Mouse (Mus musculus): ENCODE measurements around the gene Tmem192.
"Not testable (repeated sequence)": the region's sequence is repeated elsewhere in the genome, so short reads cannot be mapped to it uniquely, and the experiment has no call there.

Gene Tmem192

DNA sequence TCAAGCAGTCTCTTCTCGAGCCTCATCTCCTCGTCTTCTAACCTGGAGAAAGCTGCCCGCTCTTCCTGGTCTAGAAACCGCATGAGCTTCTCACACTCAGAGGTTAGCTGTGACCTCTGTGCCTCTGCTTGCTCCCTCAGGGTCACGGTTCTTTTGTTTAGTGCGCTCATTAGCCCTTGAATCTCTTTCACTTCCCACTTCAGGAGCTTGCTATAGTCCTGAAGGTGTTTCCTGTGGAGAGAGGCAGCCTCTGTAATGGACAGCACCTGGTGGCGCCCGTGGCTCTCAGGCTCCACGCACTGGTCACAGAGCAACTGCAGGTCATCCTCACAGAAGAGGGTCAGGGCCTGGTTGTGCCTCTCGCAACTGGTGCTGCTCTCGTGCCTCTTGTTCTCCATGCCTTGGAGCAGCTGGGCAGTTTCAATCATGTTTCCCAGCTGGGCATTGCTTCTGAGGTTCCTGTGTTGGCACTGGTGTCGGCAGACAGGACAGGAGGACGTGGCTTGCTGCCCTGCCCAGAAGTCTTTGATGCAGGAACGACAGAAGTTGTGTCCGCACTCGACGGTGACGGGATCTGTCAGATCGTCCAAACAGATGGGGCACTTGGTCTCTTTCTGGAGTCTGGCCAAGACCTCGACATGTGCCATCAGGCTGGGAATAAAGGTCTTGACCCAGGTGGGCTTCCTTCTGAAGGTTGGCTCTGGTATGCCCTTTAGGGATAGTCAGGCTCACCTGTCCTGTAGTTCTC lies 36.3 kb downstream of the Tmem192 start:
- DNase-seq (ENCODE audit: low spot score), result no peak

DNA sequence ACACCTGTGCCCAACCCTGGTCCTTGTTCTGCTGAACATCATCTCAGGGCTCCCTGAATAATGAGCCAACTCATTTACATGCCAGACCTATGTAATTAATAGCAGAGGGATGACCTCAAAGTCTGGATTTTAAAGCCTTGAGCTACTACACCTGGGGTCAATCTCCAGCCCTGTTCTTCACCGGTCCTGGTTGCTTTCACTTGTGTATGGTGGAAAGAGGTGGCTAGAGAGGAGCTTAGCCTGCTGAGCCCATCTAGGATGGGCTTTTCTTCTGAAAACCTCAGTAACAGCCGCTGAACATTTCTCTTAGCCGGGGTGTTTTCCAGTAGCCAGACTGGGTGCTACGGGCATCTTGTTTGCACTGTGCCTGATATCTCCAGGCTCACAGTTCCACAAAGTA lies 40.7 kb downstream of the Tmem192 start, which contains the start of gene Trim75:
TSS of gene Trim75 (minus strand) at position 101 of the 400 bp plus-strand sequence.
- no peak for DNase-seq (ENCODE audit: low spot score)

DNA sequence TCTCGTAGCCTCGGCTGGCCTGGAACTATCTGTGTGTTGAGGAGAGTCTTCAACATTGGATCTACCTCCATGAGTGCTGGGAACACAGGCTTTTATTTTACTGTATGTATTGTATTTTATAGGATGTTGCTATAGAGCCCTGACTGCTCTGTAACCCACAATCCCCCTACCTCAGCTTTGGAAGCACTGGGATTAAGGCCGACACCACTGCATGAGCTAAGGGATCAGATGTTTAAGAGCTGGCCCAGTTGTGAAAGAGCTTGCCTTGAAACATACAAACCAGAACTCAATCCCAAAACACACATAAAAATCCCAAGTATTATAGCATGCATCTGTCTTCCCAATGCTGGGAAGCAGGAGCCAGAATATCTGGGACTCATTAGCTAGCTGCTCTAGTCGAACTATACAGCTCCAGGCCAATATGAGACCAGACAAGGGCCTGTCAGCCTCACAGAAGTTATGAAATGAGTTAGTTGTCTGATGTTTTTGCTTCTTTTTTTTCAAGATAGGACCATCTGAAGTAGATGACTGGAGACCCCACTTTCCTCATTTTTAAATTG lies 51.9 kb downstream of the Tmem192 start:
- DNase-seq (ENCODE audit: low spot score), result no peak

DNA sequence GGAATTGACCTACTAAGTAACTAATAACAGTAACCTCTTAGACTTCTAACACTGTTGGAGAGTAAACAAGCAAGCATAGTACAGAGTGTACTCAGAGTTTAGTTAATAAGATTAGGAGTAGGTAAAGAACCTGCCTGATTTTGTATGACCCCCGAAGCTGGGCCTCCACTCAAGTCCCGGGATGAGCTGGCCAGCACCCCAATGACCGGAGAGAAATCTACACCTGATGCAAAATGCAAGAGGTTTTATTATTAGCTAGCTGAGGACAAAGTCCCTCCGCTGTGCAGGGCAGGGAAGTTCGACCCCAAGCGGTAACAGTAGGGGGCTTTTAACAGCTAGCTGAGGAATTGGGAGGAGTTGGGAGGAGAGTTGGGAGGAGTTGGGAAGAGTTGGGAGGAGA lies 60.6 kb downstream of the Tmem192 start:
- DNase-seq (ENCODE audit: low spot score), result not testable (repeated sequence)

DNA sequence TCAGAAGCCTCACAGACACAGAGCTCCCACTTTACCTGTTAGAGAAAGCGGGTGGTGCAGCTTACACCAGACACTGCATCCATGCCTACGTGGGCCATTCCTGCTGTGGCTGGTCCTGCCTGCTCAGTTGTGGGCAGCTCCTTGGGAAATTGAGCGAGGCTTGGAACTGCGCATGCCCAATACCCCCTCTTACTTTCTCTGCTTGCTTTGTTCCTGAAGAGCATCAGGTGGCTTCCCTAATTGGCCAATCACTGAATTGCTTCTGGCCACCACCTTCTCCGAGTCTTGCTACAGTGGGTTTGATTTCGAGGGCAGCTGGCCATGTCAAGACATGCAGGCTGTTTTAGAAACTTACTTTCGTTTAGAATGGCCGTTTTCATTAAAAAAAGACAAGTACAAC lies 71.4 kb downstream of the Tmem192 start, which contains the start of the genes Trim61 and Trim60:
TSS of gene Trim61 (minus strand) at position 101 of the 400 bp plus-strand sequence.
TSS of gene Trim60 (minus strand) at position 162 of the 400 bp plus-strand sequence.
- no peak for DNase-seq (ENCODE audit: low spot score)
